Mouse (Mus musculus) Patski (cell line): ENCODE measurements around the gene Gm35549. TPM values are rescaled to one million over a fixed set of nuclear protein-coding genes. Genes with fewer than 3 reads are reported as not detected.
"Not testable (repeated sequence)": the region's sequence is repeated elsewhere in the genome, so short reads cannot be mapped to it uniquely, and the experiment has no call there.

Experiments
- ATAC-seq: fragments of 100-300 bp; one replicate; pipeline ENCODE4 v1.8.0; 2021
- CTCF ChIA-PET: fragments of 350-600 bp; sonication (Branson Sonifier 250); formaldehyde crosslinking; loops from one replicate; lab custom pipeline; 2022; ENCODE audit warnings: inconsistent platforms; lab: Charles Lee
- POLR2A ChIA-PET: fragments of 350-600 bp; sonication (Branson Sonifier 250); formaldehyde crosslinking; loops from one replicate; lab custom pipeline; 2022; ENCODE audit warnings: antibody characterized with exemption, inconsistent platforms; lab: Charles Lee
- DNase-seq: peaks from one replicate; pipeline ENCODE4 v3.0.0-alpha.2; 2011; ENCODE audit warnings: low read depth, low spot score
- H3K27me3 ChIP-seq: fragments of 371-371 bp; one replicate; pipeline ENCODE4 v1.5.1; 2021
- CTCF ChIP-seq: fragments of 100-300 bp; IDR thresholded peaks from one replicate; pipeline ENCODE4 v1.5.1; 2021
- in situ Hi-C: fragments of 300-500 bp; cut with MboI; formaldehyde crosslinking; loops from 3 replicates; pipeline ENCODE4 v1.11.1; 2018; ENCODE audit warnings: low pct_unique_long_range_greater_than_20kb, mixed read lengths
- polyA plus RNA-seq: library from polyadenylated mRNA; unstranded; gene quantifications from one replicate; pipeline ENCODE4 v1.2.3, GENCODE M21; 2021

Gene Gm35549
- polyA plus RNA-seq, 1 experiment from 2014 or later, result 0.82 TPM

DNA sequence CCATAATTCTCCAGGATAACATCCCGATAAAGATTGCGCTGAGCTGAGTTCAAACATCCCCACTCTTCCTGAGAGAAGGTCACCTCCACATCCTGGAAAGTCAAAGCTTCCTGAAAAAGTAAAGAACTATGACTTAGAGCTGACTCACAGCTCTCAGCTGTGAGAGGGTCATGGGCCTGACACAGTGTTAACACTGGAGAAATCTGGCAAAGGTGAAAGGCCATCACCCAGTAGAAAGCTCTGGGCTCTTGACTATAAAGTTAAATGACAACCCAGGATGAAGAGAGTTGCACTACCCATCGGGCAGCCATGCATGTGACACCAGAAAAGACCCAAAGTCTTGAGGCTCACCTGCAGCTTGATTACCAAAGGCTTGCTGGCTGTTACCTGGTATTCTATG, 12.9 kb upstream of the Gm35549 start:
- POLR2A ChIA-PET, result no interaction called here
- no peak for TF ChIP-seq CTCF
- H3K27me3 ChIP-seq, result no peaks in the 10 kb centered on the region
- no peak for ATAC-seq
- CTCF ChIA-PET, result no interaction called here
- no peak for DNase-seq
- in situ Hi-C loops, result no loop called here

DNA sequence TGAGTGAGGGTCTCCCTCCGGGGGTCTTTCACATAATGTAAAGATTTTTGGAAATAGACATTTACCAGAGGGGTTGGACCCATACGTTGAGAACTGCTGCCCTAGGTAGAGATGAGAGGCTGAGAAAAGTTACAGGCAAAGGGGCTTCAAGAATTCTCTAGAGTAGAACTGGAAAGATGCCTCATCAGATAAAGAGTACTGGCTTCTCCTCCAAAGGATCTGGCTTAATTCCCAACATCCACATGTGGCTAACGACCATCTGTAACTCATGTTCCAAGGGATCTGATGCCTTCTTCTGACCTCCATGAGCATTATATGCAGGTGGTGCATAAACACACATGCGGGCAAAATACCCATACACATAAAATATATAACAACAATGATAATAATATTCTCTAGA, 11.8 kb upstream of the Gm35549 start:
- TF ChIP-seq CTCF, result no peak
- in situ Hi-C loops, result no loop called here
- POLR2A ChIA-PET, result no interaction called here
- DNase-seq (no peak), ATAC-seq (no peak)
- CTCF ChIA-PET, result no interaction called here
- H3K27me3 ChIP-seq, result no peaks in the 10 kb centered on the region

DNA sequence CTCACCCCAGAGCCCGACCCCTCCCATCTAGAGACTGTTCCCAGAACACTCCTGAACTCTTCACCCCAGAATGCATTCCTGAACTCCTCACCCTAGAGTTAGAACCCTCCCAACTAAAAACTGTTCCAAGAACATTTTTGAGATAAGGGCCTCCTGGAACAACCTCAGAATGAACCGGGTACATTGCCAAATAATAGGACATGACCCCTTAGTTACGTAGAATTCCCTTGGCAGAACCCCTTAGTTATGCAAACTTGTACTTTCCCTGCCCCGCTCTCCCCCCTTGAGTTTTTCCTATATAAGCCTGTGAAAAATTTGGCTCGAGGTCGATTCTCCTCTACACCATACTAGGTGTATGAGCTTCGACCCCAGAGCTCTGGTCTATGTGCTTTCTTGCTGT, 11.3 kb upstream of the Gm35549 start:
- ATAC-seq, POLR2A ChIA-PET, CTCF ChIA-PET, in situ Hi-C loops, H3K27me3 ChIP-seq, DNase-seq: not testable (repeated sequence)

DNA sequence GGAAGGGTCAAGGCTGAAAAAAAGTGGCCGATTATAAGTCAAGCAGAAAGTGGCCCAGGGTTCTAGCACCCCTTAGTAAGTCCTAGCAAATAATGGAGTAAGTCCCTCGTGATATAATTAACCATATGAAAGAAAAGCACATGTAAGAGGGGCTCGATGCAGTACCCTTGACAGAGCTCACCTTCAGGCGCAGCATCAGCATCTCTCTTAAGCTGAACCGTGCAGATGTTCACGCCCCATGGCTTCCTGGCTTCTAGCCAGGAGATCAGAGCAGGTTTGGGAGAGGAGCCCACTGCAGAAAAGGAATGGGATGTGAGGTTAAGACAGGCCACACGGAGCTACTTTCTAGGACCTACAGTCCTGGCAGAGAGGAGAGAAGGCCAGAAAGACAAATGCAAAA, 10.7 kb upstream of the Gm35549 start:
- no peaks in the 10 kb centered on the region for H3K27me3 ChIP-seq
- no peak for ATAC-seq
- DNase-seq, result no peak
- ChIA-PET CTCF (no interaction called here), POLR2A (no interaction called here)
- no peak for TF ChIP-seq CTCF
- in situ Hi-C loops, result no loop called here

DNA sequence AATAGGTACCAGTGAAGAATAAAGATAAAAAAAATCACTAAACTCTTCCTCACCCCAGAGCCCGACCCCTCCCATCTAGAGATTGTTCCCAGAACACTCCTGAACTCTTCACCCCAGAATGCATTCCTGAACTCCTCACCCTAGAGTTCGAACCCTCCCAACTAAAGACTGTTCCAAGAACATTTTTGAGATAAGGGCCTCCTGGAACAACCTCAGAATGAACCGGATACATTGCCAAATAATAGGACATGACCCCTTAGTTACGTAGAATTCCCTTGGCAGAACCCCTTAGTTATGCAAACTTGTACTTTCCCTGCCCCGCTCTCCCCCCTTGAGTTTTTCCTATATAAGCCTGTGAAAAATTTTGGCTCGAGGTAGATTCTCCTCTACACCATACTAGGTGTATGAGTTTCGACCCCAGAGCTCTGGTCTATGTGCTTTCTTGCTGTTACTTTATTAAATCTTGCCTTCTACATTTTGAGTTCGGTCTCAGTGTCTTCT, 4.0 kb upstream of the Gm35549 start:
- CTCF ChIA-PET, DNase-seq, in situ Hi-C loops, H3K27me3 ChIP-seq, ATAC-seq, POLR2A ChIA-PET: not testable (repeated sequence)

DNA sequence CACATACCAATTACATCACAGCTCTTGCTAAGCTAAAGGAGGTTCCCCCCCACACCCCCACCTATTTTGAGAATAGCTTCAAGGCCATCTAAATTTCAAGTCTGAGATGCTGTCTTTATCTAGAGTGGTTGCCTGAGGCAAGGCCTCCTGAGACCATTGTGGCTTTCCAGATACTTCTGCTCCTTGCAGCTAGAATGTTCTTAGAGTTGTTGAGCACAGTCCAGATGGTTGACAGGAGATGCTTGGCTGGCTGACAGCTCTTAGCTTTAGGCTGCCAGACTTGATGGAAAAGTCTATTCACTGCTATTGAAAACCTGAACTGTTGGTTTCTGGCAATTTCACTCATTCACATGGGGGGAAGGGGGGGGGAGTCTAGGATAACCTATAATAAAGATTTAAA, 2.3 kb upstream of the Gm35549 start:
- TF ChIP-seq CTCF, result no peak
- CTCF ChIA-PET, result interaction anchor here (1.0 to 1.4 kb wide), 2 partner anchors 16 to 32 kb away, joined by 3 read pairs; no protein-coding TSS in a partner anchor
- DNase-seq, result no peak
- no peak for ATAC-seq
- in situ Hi-C loops, result no loop called here
- no peaks in the 10 kb centered on the region for H3K27me3 ChIP-seq
- POLR2A ChIA-PET, result no interaction called here

DNA sequence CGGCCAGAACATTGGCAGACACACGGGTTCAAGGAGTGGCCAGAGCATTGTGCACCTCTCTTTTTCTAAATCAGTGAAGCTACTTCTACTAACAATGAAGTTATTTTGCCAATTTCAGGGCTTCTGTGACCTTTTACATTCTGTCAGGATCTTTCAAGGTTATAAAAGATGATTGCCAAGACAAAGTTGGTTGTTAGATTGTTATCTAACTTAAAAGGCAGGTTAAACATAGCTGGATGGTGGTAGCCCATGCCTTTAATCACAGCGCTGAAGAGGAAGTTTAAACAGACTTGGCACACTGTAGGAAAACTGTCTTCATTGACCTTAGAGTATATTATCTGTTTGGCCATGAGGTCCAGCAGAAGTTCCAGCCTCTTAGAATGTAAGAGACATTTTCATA, 1.8 kb upstream of the Gm35549 start:
- H3K27me3 ChIP-seq, result no peaks in the 10 kb centered on the region
- ChIA-PET CTCF (interaction anchor here (0.6 to 1.4 kb wide), 3 partner anchors 17 to 36 kb away, joined by 3 read pairs; no protein-coding TSS in a partner anchor), POLR2A (no interaction called here)
- in situ Hi-C loops, result no loop called here
- no peak for TF ChIP-seq CTCF
- no peak for DNase-seq
- ATAC-seq, result no peak

DNA sequence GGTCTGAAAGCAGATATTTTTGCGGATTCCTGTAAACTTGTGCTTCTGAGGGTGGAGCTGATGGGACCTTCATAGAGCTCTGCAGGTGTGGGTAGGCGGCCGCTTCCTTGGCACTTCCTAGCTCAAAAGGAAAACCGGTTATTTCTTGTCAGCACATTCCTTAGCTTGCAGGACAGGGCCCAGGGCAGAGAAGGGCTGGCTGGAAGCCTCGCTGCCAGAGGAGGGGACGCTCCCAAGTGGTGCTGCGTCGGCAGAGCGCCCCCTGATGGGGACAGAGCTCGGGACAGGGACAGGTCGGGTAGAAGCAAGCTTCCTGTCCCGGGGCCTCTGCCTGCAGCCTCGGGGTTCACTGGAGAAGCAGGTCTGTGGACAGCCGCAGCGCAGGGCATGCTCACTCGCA, 6.2 kb downstream of the Gm35549 start:
- ChIA-PET POLR2A (interaction anchor here (0.6 kb wide), 1 partner anchor 14 kb away, joined by 4 read pairs; no protein-coding TSS in a partner anchor), CTCF (interaction anchor here (1.2 kb wide), 1 partner anchor 13 kb away, joined by 3 read pairs; no protein-coding TSS in a partner anchor)
- ATAC-seq (no peak), DNase-seq (no peak)
- no peak for TF ChIP-seq CTCF
- in situ Hi-C loops, result no loop called here
- H3K27me3 ChIP-seq, result no peaks in the 10 kb centered on the region

DNA sequence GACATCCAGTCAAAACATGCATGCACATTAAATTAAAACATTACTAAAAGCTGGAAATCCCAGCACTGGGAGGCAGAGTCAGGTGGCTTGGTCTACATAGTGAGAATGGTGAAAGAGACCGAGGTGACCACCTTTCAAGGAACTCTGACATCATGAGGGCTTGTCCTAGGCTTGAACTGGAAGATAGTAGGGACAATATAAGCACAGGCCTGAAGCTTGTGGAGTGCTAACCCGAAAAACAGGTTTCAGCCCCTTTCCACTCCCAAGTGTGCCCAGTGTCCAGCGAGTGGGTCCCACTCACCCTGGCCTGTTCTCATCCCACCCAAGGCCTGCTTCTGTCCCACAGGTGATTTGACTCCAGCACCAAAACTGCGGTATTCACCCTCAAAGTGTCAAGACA, 6.6 kb downstream of the Gm35549 start:
- ATAC-seq, result no peak
- H3K27me3 ChIP-seq, result no peaks in the 10 kb centered on the region
- in situ Hi-C loops, result no loop called here
- DNase-seq, result no peak
- no peak for TF ChIP-seq CTCF
- ChIA-PET POLR2A (no interaction called here), CTCF (interaction anchor here (1.2 kb wide), 1 partner anchor 14 kb away, joined by 3 read pairs; no protein-coding TSS in a partner anchor)

DNA sequence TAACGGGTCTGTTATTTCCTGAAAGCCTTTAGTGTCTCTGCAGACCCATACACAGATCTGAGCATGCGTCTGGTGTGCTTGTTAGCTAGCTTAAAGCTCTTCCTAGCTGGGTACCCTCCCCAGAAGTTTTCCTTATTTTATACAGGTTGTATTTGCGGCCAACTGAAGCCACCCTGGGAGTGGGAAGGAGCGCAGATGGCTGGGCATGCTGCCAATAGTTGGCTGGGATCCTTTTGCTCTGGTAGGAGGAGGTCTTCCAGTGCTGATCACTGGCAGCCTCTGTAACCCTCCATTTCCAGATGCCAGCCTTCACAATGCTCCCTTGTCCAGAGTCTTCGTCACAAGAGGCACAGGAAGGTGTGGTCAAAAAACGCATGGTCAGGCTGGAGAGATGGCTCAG, 7.0 kb downstream of the Gm35549 start:
- in situ Hi-C loops, result no loop called here
- no peaks in the 10 kb centered on the region for H3K27me3 ChIP-seq
- ChIA-PET POLR2A (interaction anchor here (0.6 kb wide), 1 partner anchor 697 kb away, joined by 6 read pairs; no protein-coding TSS in a partner anchor), CTCF (interaction anchor here (1.2 kb wide), 1 partner anchor 14 kb away, joined by 3 read pairs; no protein-coding TSS in a partner anchor)
- TF ChIP-seq CTCF, result no peak
- DNase-seq (no peak), ATAC-seq (no peak)

DNA sequence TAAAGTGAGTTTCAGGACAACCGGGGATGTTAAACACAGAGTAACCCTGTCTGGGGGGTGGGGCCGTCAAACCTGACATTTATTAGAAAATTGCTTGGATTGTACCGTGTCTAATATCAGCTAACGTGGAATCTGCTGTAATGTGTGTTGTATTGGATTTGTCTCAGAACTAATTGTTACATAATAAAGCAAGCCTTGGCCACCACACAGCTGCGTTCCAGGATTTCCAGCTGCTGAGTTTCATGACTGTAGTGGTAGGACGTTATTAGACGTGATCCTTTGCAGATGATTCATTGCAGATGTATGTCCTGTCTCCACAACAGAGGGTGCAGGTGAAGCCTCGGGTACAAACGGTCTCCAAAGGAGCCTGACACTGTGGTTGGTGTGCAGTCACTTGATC, 7.7 kb downstream of the Gm35549 start:
- DNase-seq, result no peak
- POLR2A ChIA-PET, result interaction anchor here (0.6 kb wide), 1 partner anchor 697 kb away, joined by 6 read pairs; no protein-coding TSS in a partner anchor
- ATAC-seq, result no peak
- in situ Hi-C loops, result no loop called here
- no peaks in the 10 kb centered on the region for H3K27me3 ChIP-seq
- no peak for TF ChIP-seq CTCF
- CTCF ChIA-PET, result no interaction called here

DNA sequence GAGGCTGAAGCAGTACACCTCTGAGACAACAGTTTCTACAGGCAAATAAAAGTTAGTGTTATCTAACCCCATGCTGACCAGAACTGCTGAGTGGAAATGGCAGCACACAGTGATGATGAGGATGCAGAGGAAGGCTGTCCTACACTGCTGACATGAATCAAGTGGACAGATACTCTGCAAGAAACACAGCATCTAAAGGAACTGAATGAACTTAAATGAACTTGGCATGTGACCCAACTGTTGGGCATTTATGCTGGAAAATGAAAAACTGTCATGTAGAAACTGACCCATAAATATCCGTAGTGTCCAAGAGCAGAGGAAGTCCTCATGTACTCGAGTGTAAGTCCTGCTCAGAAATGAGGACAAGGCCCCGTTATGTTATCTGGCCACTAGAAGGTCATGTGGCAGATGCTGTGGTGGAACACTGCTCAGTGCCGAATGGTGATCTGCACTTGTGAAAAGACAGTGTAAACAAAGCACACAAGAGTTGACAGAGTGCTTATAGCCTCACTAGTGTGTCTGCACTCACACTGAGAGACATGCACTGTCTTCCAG, 13.9 kb downstream of the Gm35549 start:
- CTCF ChIA-PET, result no interaction called here
- in situ Hi-C loops, result no loop called here
- ATAC-seq (no peak), DNase-seq (no peak)
- no peaks in the 10 kb centered on the region for H3K27me3 ChIP-seq
- POLR2A ChIA-PET, result no interaction called here
- TF ChIP-seq CTCF, result no peak
